Mouse (Mus musculus): ENCODE results near the gene Tmem219.

Tmem219 gene

GRCm38 (mm10) chr7:126863791-126864190, 58.9 kb downstream of the Tmem219 start:
- in situ Hi-C loops (cut with MboI, MseI): no loop called here

- in situ Hi-C loops (cut with MboI, MseI): no loop called here
These were observed 60.5 kb downstream of the Tmem219 start, which contains the start of gene Ino80e for GRCm38 (mm10) chr7:126862147-126862784. Ino80e (minus strand) TSS chr7:126862377.

GRCm38 (mm10) chr7:126861429-126862130, 61.1 kb downstream of the Tmem219 start, which contains the start of gene Hirip3:
Hirip3 (plus strand) TSS chr7:126861972.
- in situ Hi-C loops (cut with MboI, MseI): no loop called here

- in situ Hi-C loops (cut with MboI, MseI): no loop called here
These were observed 61.7 kb downstream of the Tmem219 start for GRCm38 (mm10) chr7:126860987-126861386.

- in situ Hi-C loops (cut with MboI, MseI): no loop called here
These were observed 65.8 kb downstream of the Tmem219 start for GRCm38 (mm10) chr7:126856741-126857420.

GRCm38 (mm10) chr7:126855641-126856040, 67.1 kb downstream of the Tmem219 start:
- in situ Hi-C loops (cut with MboI, MseI): no loop called here

GRCm38 (mm10) chr7:126853454-126853853, 69.3 kb downstream of the Tmem219 start:
- in situ Hi-C loops (cut with MboI, MseI): no loop called here

GRCm38 (mm10) chr7:126851192-126851591, 71.5 kb downstream of the Tmem219 start:
- in situ Hi-C loops (cut with MboI, MseI): no loop called here

GRCm38 (mm10) chr7:126850161-126850560, 72.6 kb downstream of the Tmem219 start:
- in situ Hi-C loops (cut with MboI, MseI): no loop called here

GRCm38 (mm10) chr7:126848794-126849193, 73.9 kb downstream of the Tmem219 start:
- in situ Hi-C loops (cut with MboI, MseI): no loop called here

- in situ Hi-C loops (cut with MboI, MseI): no loop called here
These were observed 75.0 kb downstream of the Tmem219 start for GRCm38 (mm10) chr7:126847421-126848398.

GRCm38 (mm10) chr7:126847116-126847420, 75.6 kb downstream of the Tmem219 start, which contains the start of gene Doc2a:
Doc2a (plus strand) TSS chr7:126847416.
- in situ Hi-C loops (cut with MboI, MseI): no loop called here

- in situ Hi-C loops (cut with MboI, MseI): no loop called here
These were observed 77.2 kb downstream of the Tmem219 start for GRCm38 (mm10) chr7:126845516-126845915.

GRCm38 (mm10) chr7:126843276-126843675, 79.4 kb downstream of the Tmem219 start:
- in situ Hi-C loops (cut with MboI, MseI): no loop called here

Data from regulatory T cell (primary cell).